Mouse (Mus musculus) heart, adult 2 months (tissue): ENCODE measurements around the gene Slc2a13. TPM values are rescaled to one million over a fixed set of nuclear protein-coding genes. Genes with fewer than 3 reads are reported as not detected.

ENCODE experiments used
- DNase-seq, 2 experiments: peaks; one replicate each; pipeline ENCODE4 v3.0.0; 2021
- H3K27ac ChIP-seq: fragments of 200-600 bp; 2 replicates; pipeline ENCODE4 v1.8.1; 2022
- H3K27me3 ChIP-seq: fragments of 200-500 bp; 2 replicates; pipeline ENCODE4 v1.6.1; 2012; ENCODE audit warnings: mild to moderate bottlenecking, low read length, inconsistent platforms, mixed read lengths; ENCODE audit not compliant: control insufficient read depth, insufficient read depth
- H3K36me3 ChIP-seq: fragments of 200-500 bp; 2 replicates; pipeline ENCODE4 v1.6.1; 2012; ENCODE audit warnings: low read length, inconsistent platforms; ENCODE audit not compliant: control insufficient read depth, insufficient read depth
- H3K4me1 ChIP-seq: fragments of 200-500 bp; 2 replicates; pipeline ENCODE4 v1.6.1; 2011; ENCODE audit warnings: low read length; ENCODE audit not compliant: control insufficient read depth, insufficient read depth
- H3K4me3 ChIP-seq: fragments of 200-600 bp; 2 replicates; pipeline ENCODE4 v1.8.1; 2022
- H3K79me2 ChIP-seq: fragments of 200-500 bp; replicated peaks from 2 replicates; pipeline ENCODE4 v1.6.1; 2012; ENCODE audit warnings: mild to moderate bottlenecking, inconsistent platforms, low read length, moderate library complexity, mixed read lengths; ENCODE audit not compliant: control insufficient read depth, insufficient read depth
- H3K9ac ChIP-seq: fragments of 200-500 bp; 2 replicates; pipeline ENCODE4 v1.6.1; 2012; ENCODE audit warnings: low read depth, mild to moderate bottlenecking, control low read depth, inconsistent platforms, low read length, mixed read lengths
- CTCF ChIP-seq: fragments of 200-600 bp; IDR thresholded peaks from 2 replicates; pipeline ENCODE4 v1.8.1; 2022; ENCODE audit warnings: antibody characterized with exemption, mild to moderate bottlenecking, moderate library complexity
- EP300 ChIP-seq: fragments of 200-500 bp; IDR thresholded peaks from 2 replicates; pipeline ENCODE4 v1.6.1; 2011; ENCODE audit warnings: low read depth, low read length, control low read depth; ENCODE audit not compliant: insufficient read depth
- POLR2A ChIP-seq: fragments of 200-500 bp; IDR thresholded peaks from 2 replicates; pipeline ENCODE4 v1.6.1; 2011; ENCODE audit warnings: mild to moderate bottlenecking, low read depth, low read length, control low read depth; ENCODE audit not compliant: insufficient read depth
- WGBS: fragments of 180-500 bp; shearing (Covaris S2); methylation state at CpG from one replicate; pipeline ENCODE4 v1.1.7; 2018; 5-methylcytosine and 5-hydroxymethylcytosine counted together
- intact Hi-C: fragments of 180-260 bp; cut with DNase I; formaldehyde crosslinking; loops from one replicate; pipeline ENCODE4 v1.15.1; 2025
- polyA plus RNA-seq: library from polyadenylated mRNA; depleted of rRNA; stranded (reverse); fragments of >200 nt; gene quantifications from 2 replicates; pipeline ENCODE4 v1.2.3, GENCODE M21; 2012
- total RNA-seq, 2 experiments: library from RNA; stranded (reverse); gene quantifications; 2 replicates each; pipeline ENCODE4 v1.2.3; 2021

Gene Slc2a13
- total and polyA plus RNA-seq, 3 experiments: 0.41 to 0.98 (median 0.84) TPM

GRCm38 (mm10) chr15:91425426-91425825 is 147.6 kb downstream of the Slc2a13 start:
- intact Hi-C loops: no loop called here
- no peak for TF ChIP-seq EP300
- TF ChIP-seq POLR2A: no peak
- TF ChIP-seq CTCF: no peak
- no peaks in the 10 kb centered on the region for H3K27me3 ChIP-seq
- DNase-seq: no peak
- no peaks in the 10 kb centered on the region for H3K79me2 ChIP-seq
- no peak overlapping the region for H3K9ac ChIP-seq
- H3K36me3 ChIP-seq: no peaks in the 10 kb centered on the region
- H3K4me3 ChIP-seq: no peak overlapping the region
- no peaks in the 10 kb centered on the region for H3K4me1 ChIP-seq
- 77% methylated on average over 6 of the region's 6 CpGs for WGBS
- H3K27ac ChIP-seq: no peak overlapping the region

- Histone ChIP-seq H3K36me3 (no peaks in the 10 kb centered on the region), H3K9ac (no peak overlapping the region), H3K79me2 (no peaks in the 10 kb centered on the region), H3K4me1 (no peaks in the 10 kb centered on the region), H3K27me3 (no peaks in the 10 kb centered on the region), H3K4me3 (no peak overlapping the region), H3K27ac (no peak overlapping the region)
- DNase-seq: no peak
- intact Hi-C loops: no loop called here
- TF ChIP-seq POLR2A (no peak), EP300 (no peak), CTCF (no peak)
- WGBS: 74% methylated on average over 7 of the region's 7 CpGs
Observed at GRCm38 (mm10) chr15:91406979-91407378, 166.1 kb downstream of the Slc2a13 start.

- WGBS: 81% methylated on average over 4 of the region's 4 CpGs
- intact Hi-C loops: no loop called here
Observed at GRCm38 (mm10) chr15:91395165-91395564, 177.9 kb downstream of the Slc2a13 start.

DNA sequence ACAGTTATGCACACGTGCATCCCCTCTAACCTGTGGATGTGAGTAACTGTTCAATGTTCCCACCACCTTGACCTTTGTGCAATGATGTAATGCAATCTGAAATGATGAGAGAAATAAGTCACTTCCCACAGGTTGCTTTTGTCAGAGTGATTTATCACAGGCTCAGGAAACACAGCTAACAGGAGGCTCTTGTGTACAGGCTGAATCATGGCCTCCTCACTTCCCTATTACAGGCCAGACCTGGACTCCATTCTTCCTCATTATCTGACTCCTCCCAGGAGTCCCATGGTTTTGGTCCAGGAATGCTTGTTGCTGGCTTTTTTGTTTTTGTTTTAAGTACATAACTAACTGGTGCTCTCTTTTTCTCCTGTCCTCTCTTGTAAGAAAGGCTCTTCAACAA is 189.4 kb downstream of the Slc2a13 start:
- Histone ChIP-seq H3K36me3 (no peaks in the 10 kb centered on the region), H3K9ac (no peak overlapping the region), H3K4me3 (no peak overlapping the region), H3K27ac (no peak overlapping the region), H3K4me1 (no peaks in the 10 kb centered on the region), H3K79me2 (no peaks in the 10 kb centered on the region), H3K27me3 (no peaks in the 10 kb centered on the region)
- intact Hi-C loops: no loop called here
- TF ChIP-seq POLR2A: no peak
- no peak for TF ChIP-seq EP300
- no peak for TF ChIP-seq CTCF
- WGBS: 35% methylated on average over 1 of the region's 1 CpGs
- DNase-seq: no peak

More at GRCm38 (mm10) chr15:91395165-91395564, 177.9 kb downstream of the Slc2a13 start:
- Histone ChIP-seq H3K4me3 (no peak overlapping the region), H3K4me1 (no peaks in the 10 kb centered on the region), H3K27ac (no peak overlapping the region), H3K79me2 (no peaks in the 10 kb centered on the region), H3K9ac (no peak overlapping the region), H3K36me3 (no peaks in the 10 kb centered on the region), H3K27me3 (no peaks in the 10 kb centered on the region)
- no peak for TF ChIP-seq CTCF
- TF ChIP-seq POLR2A: no peak
- no peak for TF ChIP-seq EP300
- no peak for DNase-seq

GRCm38 (mm10) chr15:91382606-91383005 is 190.5 kb downstream of the Slc2a13 start:
- intact Hi-C loops: no loop called here
- H3K79me2 ChIP-seq: no peaks in the 10 kb centered on the region
- H3K9ac ChIP-seq: no peak overlapping the region
- H3K36me3 ChIP-seq: no peaks in the 10 kb centered on the region
- TF ChIP-seq CTCF: no peak
- TF ChIP-seq EP300: no peak
- TF ChIP-seq POLR2A: no peak
- no peak overlapping the region for H3K27ac ChIP-seq
- 89% methylated on average over 2 of the region's 2 CpGs for WGBS
- no peak overlapping the region for H3K4me3 ChIP-seq
- DNase-seq: no peak
- H3K4me1 ChIP-seq: no peaks in the 10 kb centered on the region
- H3K27me3 ChIP-seq: no peaks in the 10 kb centered on the region

GRCm38 (mm10) chr15:91381864-91382263 is 191.2 kb downstream of the Slc2a13 start:
- Histone ChIP-seq H3K4me3 (no peak overlapping the region), H3K4me1 (no peaks in the 10 kb centered on the region), H3K36me3 (no peaks in the 10 kb centered on the region), H3K9ac (no peak overlapping the region), H3K27ac (no peak overlapping the region), H3K27me3 (no peaks in the 10 kb centered on the region), H3K79me2 (no peaks in the 10 kb centered on the region)
- intact Hi-C loops: no loop called here
- no peak for DNase-seq
- TF ChIP-seq CTCF: no peak
- no peak for TF ChIP-seq EP300
- no peak for TF ChIP-seq POLR2A
- 70% methylated on average over 1 of the region's 1 CpGs for WGBS
